Mouse (Mus musculus) limb, embryonic 10.5 days (tissue): ENCODE results near the gene Foxd4. TPM values are rescaled to one million over a fixed set of nuclear protein-coding genes. Genes with fewer than 3 reads are reported as not detected.
A peak's percentile ranks its signal among the peaks of the same experiment; 100 is the strongest.
"Not testable (repeated sequence)": the region's sequence is repeated elsewhere in the genome, so short reads cannot be mapped to it uniquely, and the experiment has no call there.

ENCODE experiments used
- DNase-seq: peaks from one replicate; pipeline ENCODE4 v3.0.0-alpha.2; 2017; ENCODE audit warnings: low spot score
- H3K27ac ChIP-seq: fragments of 300-500 bp; sonication (generic); 2 replicates; pipeline ENCODE4 v1.5.1; 2016; ENCODE audit warnings: mild to moderate bottlenecking
- H3K27me3 ChIP-seq: fragments of 300-500 bp; sonication (generic); 2 replicates; pipeline ENCODE4 v1.6.1; 2016; ENCODE audit warnings: low read depth, mild to moderate bottlenecking; ENCODE audit not compliant: poor library complexity, severe bottlenecking
- H3K36me3 ChIP-seq: fragments of 300-500 bp; sonication (generic); 2 replicates; pipeline ENCODE4 v1.6.1; 2016; ENCODE audit warnings: mild to moderate bottlenecking, moderate library complexity
- H3K4me1 ChIP-seq: fragments of 300-500 bp; sonication (generic); 2 replicates; pipeline ENCODE4 v1.6.1; 2016
- H3K4me3 ChIP-seq: fragments of 300-500 bp; sonication (generic); 2 replicates; pipeline ENCODE4 v1.5.1; 2016; ENCODE audit warnings: mild to moderate bottlenecking, moderate library complexity
- H3K9me3 ChIP-seq: fragments of 300-500 bp; sonication (generic); replicated peaks from 2 replicates; pipeline ENCODE4 v1.6.1; 2016; ENCODE audit warnings: mild to moderate bottlenecking
- WGBS: fragments of 180-500 bp; shearing (Covaris S2); methylation state at CpG from one replicate; pipeline ENCODE4 v1.1.7; 2016; 5-methylcytosine and 5-hydroxymethylcytosine counted together
- polyA plus RNA-seq: library from polyadenylated mRNA; unstranded; fragments of >200 nt; fragmentation: Nextera tagmentation; extraction: Ambion mirVana; gene quantifications from 2 replicates; pipeline ENCODE4 v1.2.1, GENCODE M21; 2016

The Foxd4 gene
- polyA plus RNA-seq, 1 experiment from 2014 or later: not detected

GRCm38 (mm10) chr19:24898737-24899577, 2.0 kb downstream of the Foxd4 start:
- Histone ChIP-seq H3K27ac (no peak overlapping the region), H3K4me1 (peaks cover 31% of the 10 kb centered on the region), H3K4me3 (peak overlapping the region; percentile 53), H3K9me3 (no peaks in the 10 kb centered on the region), H3K36me3 (no peaks in the 10 kb centered on the region), H3K27me3 (peaks cover 90% of the 10 kb centered on the region)
- DNase-seq: no peak
- WGBS: 4% methylated on average over 34 of the region's 34 CpGs

GRCm38 (mm10) chr19:24897896-24898736, 2.9 kb downstream of the Foxd4 start:
- peak overlapping the region; percentile 36 for H3K4me3 ChIP-seq
- peaks cover 31% of the 10 kb centered on the region for H3K4me1 ChIP-seq
- DNase-seq: peak; percentile 59
- no peak overlapping the region for H3K27ac ChIP-seq
- H3K9me3 ChIP-seq: no peaks in the 10 kb centered on the region
- peaks cover 81% of the 10 kb centered on the region for H3K27me3 ChIP-seq
- WGBS: 1% methylated on average over 20 of the region's 20 CpGs
- no peaks in the 10 kb centered on the region for H3K36me3 ChIP-seq

GRCm38 (mm10) chr19:24897006-24897895, 3.7 kb downstream of the Foxd4 start:
- H3K27ac ChIP-seq: no peak overlapping the region
- peaks cover 79% of the 10 kb centered on the region for H3K27me3 ChIP-seq
- peak overlapping the region; percentile 36 for H3K4me3 ChIP-seq
- DNase-seq: peak; percentile 40
- H3K4me1 ChIP-seq: peaks cover 31% of the 10 kb centered on the region
- no peaks in the 10 kb centered on the region for H3K9me3 ChIP-seq
- 2% methylated on average over 57 of the region's 57 CpGs for WGBS
- H3K36me3 ChIP-seq: no peaks in the 10 kb centered on the region

GRCm38 (mm10) chr19:24896536-24896935, 4.5 kb downstream of the Foxd4 start:
- peaks cover 79% of the 10 kb centered on the region for H3K27me3 ChIP-seq
- WGBS: 13% methylated on average over 4 of the region's 4 CpGs

GRCm38 (mm10) chr19:24886888-24887287, 14.1 kb downstream of the Foxd4 start:
- Histone ChIP-seq H3K4me3 (no peak overlapping the region), H3K27me3 (peaks cover 20% of the 10 kb centered on the region; the same call in 1 of the 2 replicates), H3K36me3 (no peaks in the 10 kb centered on the region), H3K4me1 (no peaks in the 10 kb centered on the region), H3K9me3 (no peaks in the 10 kb centered on the region), H3K27ac (no peak overlapping the region)
- 84% methylated on average over 3 of the region's 3 CpGs for WGBS
- DNase-seq: no peak

More at GRCm38 (mm10) chr19:24896536-24896935, 4.5 kb downstream of the Foxd4 start:
- peaks cover 31% of the 10 kb centered on the region for H3K4me1 ChIP-seq
- H3K27ac ChIP-seq: no peak overlapping the region
- no peak overlapping the region for H3K4me3 ChIP-seq
- no peak for DNase-seq
- no peaks in the 10 kb centered on the region for H3K36me3 ChIP-seq
- no peaks in the 10 kb centered on the region for H3K9me3 ChIP-seq

GRCm38 (mm10) chr19:24885504-24885903, 15.5 kb downstream of the Foxd4 start:
- Histone ChIP-seq H3K4me3 (no peak overlapping the region), H3K4me1 (no peaks in the 10 kb centered on the region), H3K36me3 (no peaks in the 10 kb centered on the region), H3K27ac (no peak overlapping the region), H3K9me3 (no peaks in the 10 kb centered on the region), H3K27me3 (peaks cover 16% of the 10 kb centered on the region; the same call in 1 of the 2 replicates)
- DNase-seq: peak; percentile 62
- 16% methylated on average over 5 of the region's 5 CpGs for WGBS

GRCm38 (mm10) chr19:24881237-24881636, 19.8 kb downstream of the Foxd4 start:
- Histone ChIP-seq H3K27me3 (0 out of 2 replicates have a peak, but pooled peaks cover 6% of the 10 kb centered on the region), H3K27ac (no peak overlapping the region), H3K36me3 (no peaks in the 10 kb centered on the region), H3K4me1 (no peaks in the 10 kb centered on the region), H3K4me3 (no peak overlapping the region), H3K9me3 (no peaks in the 10 kb centered on the region)
- DNase-seq: no peak
- WGBS: 73% methylated on average over 4 of the region's 4 CpGs

GRCm38 (mm10) chr19:24875129-24875870, 25.7 kb downstream of the Foxd4 start, which contains the start of gene Gm10053:
TSS of gene Gm10053 (plus strand) at chr19:24875686.
- peaks cover 11% of the 10 kb centered on the region for H3K4me1 ChIP-seq
- not testable (repeated sequence) for H3K27ac ChIP-seq, DNase-seq, H3K36me3 ChIP-seq, H3K4me3 ChIP-seq, H3K9me3 ChIP-seq
- peaks cover 17% of the 10 kb centered on the region for H3K27me3 ChIP-seq
- WGBS: 75% methylated on average over 23 of the region's 26 CpGs

GRCm38 (mm10) chr19:24873873-24874272, 27.1 kb downstream of the Foxd4 start:
- Histone ChIP-seq H3K4me3 (no peak overlapping the region), H3K27ac (no peak overlapping the region), H3K27me3 (peaks cover 17% of the 10 kb centered on the region), H3K4me1 (peaks cover 24% of the 10 kb centered on the region), H3K36me3 (no peaks in the 10 kb centered on the region), H3K9me3 (no peaks in the 10 kb centered on the region)
- DNase-seq: no peak
- WGBS: 80% methylated on average over 2 of the region's 2 CpGs

- peak; percentile 88 for DNase-seq
- peaks cover 34% of the 10 kb centered on the region for H3K4me1 ChIP-seq
- WGBS: 20% methylated on average over 18 of the region's 18 CpGs
- H3K9me3 ChIP-seq: no peaks in the 10 kb centered on the region
- H3K36me3 ChIP-seq: no peaks in the 10 kb centered on the region
- peak overlapping the region; percentile 44 for H3K4me3 ChIP-seq
- H3K27ac ChIP-seq: peak overlapping the region; percentile 12; the same call in 1 of the 2 replicates
- peaks cover 17% of the 10 kb centered on the region for H3K27me3 ChIP-seq
Observed at GRCm38 (mm10) chr19:24871037-24871635, 29.9 kb downstream of the Foxd4 start.

GRCm38 (mm10) chr19:24865436-24865835, 35.6 kb downstream of the Foxd4 start:
- H3K36me3 ChIP-seq: no peaks in the 10 kb centered on the region
- no peak for DNase-seq
- no peak overlapping the region for H3K27ac ChIP-seq
- no peaks in the 10 kb centered on the region for H3K9me3 ChIP-seq
- H3K4me3 ChIP-seq: no peak overlapping the region
- H3K4me1 ChIP-seq: peaks cover 36% of the 10 kb centered on the region
- WGBS: 81% methylated on average over 9 of the region's 9 CpGs
- peaks cover 29% of the 10 kb centered on the region for H3K27me3 ChIP-seq
